Mouse (Mus musculus) MEL (cell line): ENCODE measurements around the gene 4930432K21Rik.

Experiments used
- BHLHE40 ChIP-seq: IDR thresholded peaks from 2 replicates; pipeline ENCODE4 v1.6.1; 2012; ENCODE audit warnings: low read depth, mild to moderate bottlenecking, inconsistent platforms, low read length, improper control_type of control experiment, borderline replicate concordance
- CHD1 ChIP-seq: IDR thresholded peaks from 2 replicates; pipeline ENCODE4 v1.6.1; 2012; ENCODE audit warnings: low read depth, mild to moderate bottlenecking, inconsistent platforms, low read length, improper control_type of control experiment
- CTCF ChIP-seq, 3 experiments: IDR thresholded peaks in 2 of 3; conservative IDR thresholded peaks in 1 of 3; 2 replicates each; pipeline ENCODE4 v1.5.1; 2011 to 2012; ENCODE audit warnings: low read length in 3 of 3, low read depth in 2 of 3, mild to moderate bottlenecking in 2 of 3, improper control_type of control experiment in 1 of 3, inconsistent platforms in 1 of 3, mixed read lengths in 1 of 3, moderate library complexity in 1 of 3; ENCODE audit not compliant: control insufficient read depth in 1 of 3, insufficient read depth in 1 of 3, poor library complexity in 1 of 3, severe bottlenecking in 1 of 3
- EP300 ChIP-seq, 2 experiments: IDR thresholded peaks; 2 replicates each; pipeline ENCODE4 v1.6.1; 2011; ENCODE audit warnings: improper control_type of control experiment in 2 of 2, low read length in 2 of 2, low read depth in 1 of 2, mild to moderate bottlenecking in 1 of 2
- GATA1 ChIP-seq: IDR thresholded peaks from 2 replicates; pipeline ENCODE4 v1.6.1; 2011; ENCODE audit warnings: low read depth, low read length, improper control_type of control experiment
- HCFC1 ChIP-seq: IDR thresholded peaks from 2 replicates; pipeline ENCODE4 v1.6.1; 2012; ENCODE audit warnings: low read depth, mild to moderate bottlenecking, inconsistent platforms, low read length, improper control_type of control experiment, moderate library complexity
- POLR2A ChIP-seq, 2 experiments: IDR thresholded peaks; 2 replicates each; pipeline ENCODE4 v1.6.1; 2011 to 2012; ENCODE audit warnings: low read length in 2 of 2, mild to moderate bottlenecking in 2 of 2, control low read depth in 1 of 2, improper control_type of control experiment in 1 of 2, low read depth in 1 of 2, moderate library complexity in 1 of 2; ENCODE audit not compliant: control insufficient read depth in 1 of 2, insufficient read depth in 1 of 2, poor library complexity in 1 of 2
- TAL1 ChIP-seq: IDR thresholded peaks from 2 replicates; pipeline ENCODE4 v1.6.1; 2012; ENCODE audit warnings: mild to moderate bottlenecking, inconsistent platforms, low read length, moderate library complexity, mixed read lengths

DNA sequence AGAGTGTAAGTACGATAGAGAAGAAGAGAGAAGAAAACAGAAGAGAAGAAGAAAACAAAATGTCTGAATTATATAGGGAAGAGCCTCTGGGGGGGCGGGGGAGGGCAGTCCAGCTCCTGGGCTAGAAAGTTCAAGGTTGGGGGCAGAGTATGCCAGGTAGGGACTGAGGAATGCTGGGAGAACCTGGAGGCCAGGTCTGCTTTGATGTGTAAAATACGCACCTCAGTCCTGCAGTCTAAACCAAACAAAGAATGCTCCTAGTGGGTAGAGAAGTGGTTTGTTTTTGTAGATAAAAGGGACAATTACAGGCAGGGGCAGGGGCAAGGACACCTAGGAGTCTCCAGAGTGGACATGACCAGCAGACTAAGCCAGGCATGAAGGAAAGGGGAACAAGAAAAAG, 29.6 kb downstream of the 4930432K21Rik start:
- TF ChIP-seq CTCF (IDR thresholded peaks at IDR 0.05 in 2 of 3, conservative IDR thresholded peaks at IDR 0.05 in 1 of 3; ENCODE audit: control insufficient read depth in 1 of 3, insufficient read depth in 1 of 3, low read depth in 2 of 3, low read length in 3 of 3, poor library complexity in 1 of 3, severe bottlenecking in 1 of 3) (no peak), POLR2A (IDR thresholded peaks at IDR 0.05; ENCODE audit: control insufficient read depth in 1 of 2, insufficient read depth in 1 of 2, low read depth in 1 of 2, low read length in 2 of 2, poor library complexity in 1 of 2) (no peak), TAL1 (no peak), HCFC1 (no peak), BHLHE40 (no peak), CHD1 (no peak), GATA1 (no peak), EP300 (IDR thresholded peaks at IDR 0.05; ENCODE audit: low read depth in 1 of 2, low read length in 2 of 2) (no peak)
